Mouse (Mus musculus) gastrocnemius, postnatal 36 days (tissue): ENCODE measurements around the gene Inpp4a. TPM values are rescaled to one million over a fixed set of nuclear protein-coding genes. Genes with fewer than 3 reads are reported as not detected.

Source experiments
- DNase-seq, 2 experiments: peaks; one replicate each; pipeline ENCODE4 v3.0.0; 2022
- intact Hi-C: fragments of 180-260 bp; cut with DNase I; formaldehyde crosslinking; loops from one replicate; pipeline ENCODE4 v1.15.1; 2025
- total RNA-seq, 2 experiments: library from RNA; stranded (reverse); gene quantifications; 2 replicates each; pipeline ENCODE4 v1.2.3; 2021

Gene Inpp4a
- total RNA-seq, 2 experiments from 2014 or later: 16.3 to 21.5 TPM

DNA sequence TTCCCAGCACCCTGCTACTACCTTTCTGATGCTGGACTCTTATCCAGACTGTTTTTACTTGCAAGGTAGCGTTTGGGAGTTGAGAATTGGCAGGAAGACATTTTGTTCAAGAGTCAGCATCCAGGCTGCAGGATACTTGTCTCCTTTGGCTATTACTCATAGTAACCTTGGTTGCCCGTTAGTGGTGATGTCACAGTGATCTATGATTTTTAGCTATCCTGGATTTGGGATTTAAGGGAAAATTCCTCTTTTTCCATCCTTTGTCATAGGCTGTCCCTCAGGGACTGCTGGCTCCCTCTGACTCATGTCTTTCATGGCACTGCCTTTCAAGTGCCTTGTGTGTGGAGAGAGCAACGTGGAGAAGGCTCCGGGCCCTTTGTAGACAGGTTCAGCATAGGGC is 53.8 kb downstream of the Inpp4a start:
- DNase-seq: no peak
- intact Hi-C loops: loop anchor here (5.0 kb wide), 1 partner anchor 41 kb away; no protein-coding TSS in a partner anchor

DNA sequence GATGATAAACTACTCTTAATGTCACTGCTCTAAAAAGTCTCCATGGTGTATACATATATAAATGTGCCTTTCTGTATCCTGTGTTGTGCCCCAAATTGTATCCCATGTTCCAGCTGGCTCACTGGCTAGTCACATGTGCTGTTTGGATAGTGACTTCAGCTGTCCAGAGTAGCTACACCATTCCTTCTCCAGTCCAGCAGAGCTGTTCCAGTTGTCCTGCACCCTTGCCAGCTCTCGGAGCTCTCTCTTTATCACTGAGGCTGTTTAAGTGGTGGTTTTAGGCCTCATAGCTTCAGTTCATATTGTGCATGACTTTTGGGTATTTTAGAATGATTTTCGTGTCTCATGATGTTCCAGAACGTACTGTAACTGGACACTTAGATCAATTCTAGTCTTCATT is 55.8 kb downstream of the Inpp4a start:
- DNase-seq: no peak
- intact Hi-C loops: no loop called here

GRCm38 (mm10) chr1:37356305-37356704 is 56.6 kb downstream of the Inpp4a start:
- no peak for DNase-seq

GRCm38 (mm10) chr1:37357173-37357572 is 57.5 kb downstream of the Inpp4a start:
- intact Hi-C loops: no loop called here
- no peak for DNase-seq

More at GRCm38 (mm10) chr1:37356305-37356704, 56.6 kb downstream of the Inpp4a start:
- intact Hi-C loops: no loop called here

DNA sequence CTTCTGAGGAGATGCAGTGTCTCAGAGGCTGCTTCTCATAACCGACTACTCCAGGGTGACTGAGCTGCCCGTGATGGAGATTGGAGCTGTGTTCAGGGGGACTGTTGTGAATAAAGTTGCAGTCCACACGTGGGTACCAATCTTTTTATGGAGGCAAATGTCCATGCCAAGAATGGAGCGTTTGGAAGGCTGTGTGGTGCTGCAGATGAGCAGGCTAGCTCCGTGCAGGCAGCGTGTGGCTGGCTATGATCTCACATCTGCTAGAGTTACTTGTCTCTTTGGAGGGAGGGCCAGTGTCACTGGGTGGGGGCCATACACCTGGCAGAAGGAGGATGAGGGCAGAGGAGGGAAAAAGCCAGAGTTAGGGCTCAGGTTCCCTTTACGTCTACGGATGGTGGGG is 59.0 kb downstream of the Inpp4a start:
- intact Hi-C loops: no loop called here
- no peak for DNase-seq

DNA sequence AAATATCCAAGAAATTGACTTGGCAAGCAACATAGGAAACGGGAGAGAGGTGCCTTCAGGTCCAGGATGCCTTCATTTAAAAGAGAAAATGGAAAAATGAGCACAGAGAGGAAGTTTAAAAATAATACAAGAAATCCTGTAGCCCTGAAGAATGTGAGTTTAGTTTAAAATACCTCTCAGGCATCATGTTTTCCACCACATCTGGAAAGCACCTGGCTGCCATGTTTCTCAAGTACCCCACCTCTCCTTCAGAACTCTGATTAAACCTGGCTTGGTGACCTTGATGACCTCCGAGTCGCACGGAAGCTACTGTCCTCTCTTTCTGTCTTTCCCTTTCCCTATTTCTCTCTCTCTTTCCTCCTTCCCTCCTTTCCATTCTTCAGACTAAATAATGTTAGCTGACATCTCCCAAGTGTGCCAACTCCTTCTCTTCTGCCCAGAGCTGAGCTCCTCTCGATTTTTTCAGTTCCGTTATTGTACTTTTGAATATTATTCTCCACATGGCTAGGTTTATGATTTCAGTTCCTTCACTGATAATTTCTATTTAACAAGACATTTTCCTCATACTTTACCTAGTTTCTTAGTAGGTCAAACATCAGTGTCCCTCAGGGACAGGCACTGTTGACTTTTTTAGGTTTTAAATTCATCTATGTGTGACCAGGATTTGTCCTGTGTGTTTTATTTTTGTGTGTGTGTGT is 59.9 kb downstream of the Inpp4a start:
- intact Hi-C loops: no loop called here
- no peak for DNase-seq

DNA sequence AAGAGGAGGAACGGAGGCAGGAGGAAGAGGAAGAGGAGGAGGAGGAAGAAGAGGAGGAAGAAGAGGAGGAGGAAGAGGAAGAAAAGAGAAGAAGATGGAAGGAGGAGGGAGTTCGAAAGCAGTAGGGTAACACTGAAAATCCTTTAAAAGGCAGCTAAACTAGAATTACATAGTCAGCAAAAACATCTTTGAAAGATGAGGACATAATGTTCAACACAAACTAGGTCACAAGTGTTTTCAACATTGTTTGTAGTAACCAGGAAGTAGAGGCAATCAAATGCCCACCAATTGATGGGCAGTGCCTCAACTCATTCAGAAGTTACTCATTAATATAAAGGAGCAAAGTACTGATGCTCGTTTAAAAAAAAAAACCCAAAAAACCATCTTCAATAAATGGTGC is 61.1 kb downstream of the Inpp4a start:
- no peak for DNase-seq
- intact Hi-C loops: no loop called here

DNA sequence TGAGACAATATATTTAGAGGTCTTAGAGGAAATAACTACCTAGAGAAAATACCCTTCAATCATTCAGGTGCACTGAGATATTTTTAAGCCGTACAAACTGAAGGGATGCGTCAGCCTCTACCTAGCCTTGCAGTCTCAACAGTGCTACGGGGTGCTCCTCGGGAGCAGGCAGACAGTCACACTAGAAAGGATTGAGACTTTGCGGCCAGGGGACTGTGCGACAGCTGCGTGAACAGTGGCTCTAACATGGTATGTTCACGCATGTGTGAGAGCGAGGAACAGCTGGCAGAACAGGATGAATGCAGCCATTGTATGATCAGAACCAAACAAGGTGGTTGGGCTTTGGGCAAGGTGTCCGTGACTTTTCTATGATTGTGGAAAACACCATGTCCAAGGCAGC is 63.1 kb downstream of the Inpp4a start:
- no peak for DNase-seq
- intact Hi-C loops: no loop called here

DNA sequence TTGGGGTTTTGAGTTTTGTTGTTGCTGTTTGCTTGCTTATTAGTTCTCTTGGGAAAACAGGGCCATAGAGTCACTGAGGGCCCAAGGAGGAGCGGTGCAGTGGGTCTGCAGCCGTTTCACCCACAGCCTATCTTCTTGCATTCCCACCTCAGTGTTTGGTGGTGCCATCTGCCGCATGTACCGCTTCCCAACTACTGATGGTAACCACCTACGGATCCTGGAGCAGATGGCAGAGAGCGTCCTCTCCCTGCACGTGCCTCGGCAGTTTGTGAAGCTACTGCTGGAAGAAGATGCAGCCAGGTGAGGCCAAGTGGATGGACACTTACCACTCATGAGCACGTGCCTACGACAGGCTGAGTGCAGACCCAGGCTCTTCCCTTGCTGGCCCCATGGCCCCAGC is 68.5 kb downstream of the Inpp4a start:
- intact Hi-C loops: no loop called here
- no peak for DNase-seq

- no peak for DNase-seq
- intact Hi-C loops: no loop called here
Measured at GRCm38 (mm10) chr1:37368768-37369385, 69.2 kb downstream of the Inpp4a start.

- DNase-seq: no peak
- intact Hi-C loops: no loop called here
Measured at GRCm38 (mm10) chr1:37376177-37376576, 76.5 kb downstream of the Inpp4a start.

GRCm38 (mm10) chr1:37376751-37377150 is 77.1 kb downstream of the Inpp4a start:
- no peak for DNase-seq
- intact Hi-C loops: no loop called here

DNA sequence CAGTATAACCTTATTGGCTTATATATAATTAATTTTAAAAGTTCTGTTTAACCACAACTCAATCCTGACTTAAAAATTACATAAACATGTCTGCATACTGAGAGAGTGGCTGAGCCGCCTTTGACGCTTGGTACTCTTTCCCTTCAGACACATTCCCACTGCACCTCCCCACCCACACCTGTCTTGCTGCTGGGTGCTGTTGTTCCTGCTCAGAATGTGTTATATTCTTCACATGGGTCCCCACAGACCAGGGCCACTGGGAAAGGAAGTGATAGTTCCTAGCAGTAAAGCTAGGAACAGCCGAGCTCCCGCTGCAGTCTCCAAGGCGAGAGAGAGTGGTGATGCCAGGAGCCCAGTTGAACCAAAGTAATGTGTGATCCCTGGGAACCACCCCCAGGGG is 78.4 kb downstream of the Inpp4a start:
- intact Hi-C loops: no loop called here
- DNase-seq: no peak

DNA sequence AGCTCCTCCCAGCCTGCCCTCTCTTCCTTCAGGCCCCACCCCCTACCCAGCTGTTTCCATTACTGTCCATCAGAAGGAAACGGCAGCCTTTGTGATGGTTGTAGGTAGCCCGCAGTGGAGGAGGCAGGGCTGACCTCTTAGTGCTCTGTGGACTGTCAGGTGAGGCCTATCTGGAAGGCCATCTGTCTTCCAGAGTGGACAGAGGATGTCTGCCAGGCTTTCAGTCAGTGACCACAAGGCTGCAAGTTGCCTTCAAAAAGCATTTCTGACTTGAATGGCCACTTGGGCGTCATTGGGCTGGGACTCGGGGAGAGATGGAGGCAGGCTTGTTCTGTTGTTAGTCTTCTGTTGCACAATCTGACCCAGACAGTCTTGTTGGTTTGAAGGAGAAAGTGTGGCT is 79.9 kb downstream of the Inpp4a start:
- DNase-seq: no peak
- intact Hi-C loops: no loop called here

DNA sequence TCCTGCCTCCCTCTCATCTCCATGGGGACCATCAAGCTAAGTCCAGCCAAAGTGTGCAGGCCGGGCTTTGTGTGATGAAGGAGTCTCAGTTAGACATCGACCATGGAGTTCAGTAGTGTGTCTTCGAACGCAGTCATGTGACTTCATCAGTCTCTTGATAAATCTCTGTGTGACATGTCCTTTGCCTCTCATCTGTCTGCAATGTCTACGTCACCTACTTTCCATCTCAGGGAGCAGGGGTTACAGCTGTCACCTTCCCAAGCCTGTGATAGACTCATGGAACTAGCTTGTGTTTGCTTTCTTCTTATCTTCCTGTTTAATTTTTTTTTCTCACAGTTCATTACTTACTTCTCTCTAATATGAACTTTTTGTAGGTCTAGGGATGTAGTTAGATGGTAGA is 81.2 kb downstream of the Inpp4a start:
- intact Hi-C loops: no loop called here
- DNase-seq: no peak

DNA sequence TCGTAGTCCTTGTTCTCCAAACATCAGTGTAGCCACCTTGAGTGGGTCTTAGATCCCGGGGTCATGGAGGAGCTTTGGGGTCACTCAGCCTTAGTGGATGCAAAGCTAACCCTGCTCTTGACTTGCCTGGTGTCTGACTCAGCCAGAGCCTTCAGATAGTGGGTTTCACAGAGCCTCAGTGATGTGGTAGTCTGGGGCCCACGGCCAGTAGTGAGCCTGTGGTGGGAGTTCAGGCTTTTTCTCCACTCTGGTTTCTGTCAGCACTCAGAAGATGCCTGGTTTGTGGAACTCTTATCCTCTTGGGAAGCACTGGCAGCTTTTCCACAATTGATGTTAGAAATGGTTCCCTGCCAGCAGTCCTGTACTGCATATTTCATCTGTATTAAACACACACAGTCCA is 84.6 kb downstream of the Inpp4a start:
- intact Hi-C loops: no loop called here
- DNase-seq: no peak

DNA sequence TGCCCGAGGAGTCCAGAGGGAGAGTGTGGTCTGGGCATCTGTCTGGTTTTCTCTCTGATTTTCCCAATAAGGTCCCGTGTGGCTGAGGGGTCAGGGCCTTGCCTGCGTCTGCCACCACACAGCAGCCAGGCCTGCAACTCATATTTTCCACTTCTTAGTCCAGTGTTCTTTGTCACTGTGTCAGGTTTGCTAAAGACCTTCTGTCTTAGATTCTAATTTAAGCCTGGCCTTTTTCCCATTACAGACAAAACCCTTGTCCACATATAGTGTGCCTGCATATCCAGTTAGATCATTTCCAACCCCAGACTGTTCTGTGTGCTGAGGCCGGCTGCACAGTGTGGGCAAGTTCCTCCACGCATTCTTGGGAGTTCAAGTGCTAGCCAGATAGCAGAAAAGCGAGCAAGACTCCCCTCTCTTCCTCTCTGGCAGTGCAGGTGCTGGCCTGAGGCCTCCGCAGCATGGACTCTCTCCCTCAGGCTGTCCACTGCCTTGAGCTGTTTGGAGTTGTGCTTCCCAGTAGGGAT is 86.8 kb downstream of the Inpp4a start:
- intact Hi-C loops: loop anchor here (5.0 kb wide), 1 partner anchor 64 kb away; no protein-coding TSS in a partner anchor

GRCm38 (mm10) chr1:37393174-37393573 is 93.5 kb downstream of the Inpp4a start:
- intact Hi-C loops: no loop called here
- no peak for DNase-seq

More for the DNA sequence above, 86.8 kb downstream of the Inpp4a start:
- no peak for DNase-seq

- intact Hi-C loops: no loop called here
- no peak for DNase-seq
Measured at GRCm38 (mm10) chr1:37396481-37396880, 96.8 kb downstream of the Inpp4a start.

DNA sequence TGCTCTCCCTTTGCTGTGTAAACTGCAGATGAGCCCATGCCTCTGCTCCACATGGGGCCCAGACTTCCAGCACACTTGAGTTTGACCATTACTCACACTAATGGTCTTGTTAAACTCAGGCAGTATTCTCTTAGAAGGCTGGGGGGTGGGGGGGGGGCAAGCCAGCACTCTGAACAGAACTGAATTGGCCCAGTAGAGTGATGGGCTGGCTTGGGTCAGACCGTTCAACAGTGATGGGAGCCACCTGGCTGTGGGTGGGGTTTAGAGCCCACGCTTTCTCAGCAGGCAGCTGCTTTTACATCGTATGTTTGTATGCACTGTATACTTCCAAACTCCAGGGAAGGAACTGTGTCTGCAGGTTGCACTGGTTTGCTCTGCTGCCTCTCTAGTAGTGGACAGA is 99.3 kb downstream of the Inpp4a start:
- intact Hi-C loops: no loop called here
- no peak for DNase-seq

DNA sequence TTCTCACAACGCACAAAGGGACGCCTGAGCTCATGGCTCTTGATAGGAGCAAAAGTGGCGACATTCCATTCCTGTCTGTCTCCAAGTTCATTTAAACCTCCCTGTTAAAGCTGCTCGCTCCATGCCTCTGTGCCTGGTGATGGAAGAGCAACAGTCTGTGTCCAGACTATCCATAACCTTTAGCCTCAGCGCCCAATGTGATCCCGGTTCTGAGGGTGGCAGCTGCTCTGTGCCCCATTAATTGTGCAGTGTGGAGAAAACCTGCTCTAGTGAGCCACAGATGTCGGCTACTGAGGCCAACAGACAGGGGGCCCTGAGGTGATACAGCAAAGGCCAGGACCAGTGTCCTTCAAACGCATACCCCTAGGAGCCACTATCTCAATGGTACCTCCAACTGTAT is 100.1 kb downstream of the Inpp4a start:
- intact Hi-C loops: no loop called here
- no peak for DNase-seq

GRCm38 (mm10) chr1:37401687-37402086 is 102.0 kb downstream of the Inpp4a start:
- intact Hi-C loops: loop anchor here (1.0 kb wide), 1 partner anchor 129 kb away; no protein-coding TSS in a partner anchor
- DNase-seq: peak; percentile 32 to 55
